Mouse (Mus musculus): ENCODE results near the gene Trpc4. TPM values are rescaled to one million over a fixed set of nuclear protein-coding genes. Genes with fewer than 3 reads are reported as not detected.

Gene Trpc4
- total RNA-seq, 2 experiments from 2014 or later = 0.08 TPM; not detected in 1

- no peak for DNase-seq
Measured at GRCm38 (mm10) chr3:54266943-54267342, 111.1 kb downstream of the Trpc4 start.

- peak; percentile 15 to 25 for DNase-seq
Measured at GRCm38 (mm10) chr3:54269180-54269579, 113.3 kb downstream of the Trpc4 start.

GRCm38 (mm10) chr3:54274651-54275050 lies 118.8 kb downstream of the Trpc4 start:
- peak in 1 of 2 experiments; percentile 41 for DNase-seq

GRCm38 (mm10) chr3:54289731-54290130 lies 133.9 kb downstream of the Trpc4 start:
- no peak for DNase-seq

- no peak for DNase-seq
Measured at GRCm38 (mm10) chr3:54310604-54311003, 154.8 kb downstream of the Trpc4 start.

GRCm38 (mm10) chr3:54314055-54314454 lies 158.2 kb downstream of the Trpc4 start:
- DNase-seq = peak in 1 of 2 experiments; percentile 4

- DNase-seq = peak; percentile 45 to 90
Measured at GRCm38 (mm10) chr3:54352891-54353652, 197.2 kb downstream of the Trpc4 start.

GRCm38 (mm10) chr3:54357561-54357960 lies 201.7 kb downstream of the Trpc4 start:
- DNase-seq = peak; percentile 4 to 45

- DNase-seq = peak; percentile 51 to 54
Measured at GRCm38 (mm10) chr3:54358463-54359189, 202.8 kb downstream of the Trpc4 start.

GRCm38 (mm10) chr3:54360897-54361296 lies 205.1 kb downstream of the Trpc4 start, which contains the start of gene Postn:
TSS of gene Postn (plus strand) at chr3:54361109.
- DNase-seq = peak in 1 of 2 experiments; percentile 5

GRCm38 (mm10) chr3:54361656-54362055 lies 205.8 kb downstream of the Trpc4 start:
- no peak for DNase-seq

Other genes with a start within 250 kb of the Trpc4 start
- 10 to 100 TPM; 12.8 to 13.5 TPM for gene Postn, start 205.1 kb downstream of the Trpc4 start, total RNA-seq (2021)